Mouse (Mus musculus) G1E (cell line): Measurements from ENCODE around the gene Cbx4. TPM values are rescaled to one million over a fixed set of nuclear protein-coding genes. Genes with fewer than 3 reads are reported as not detected.

Experiments used
- ATAC-seq: 2 replicates; pipeline ENCODE4 v1.8.0; 2016; ENCODE audit warnings: mild to moderate bottlenecking; ENCODE audit not compliant: insufficient number of reproducible peaks, poor library complexity, low FRiP score, severe bottlenecking; ENCODE audit errors: extremely low read depth
- DNase-seq: peaks from one replicate; pipeline ENCODE4 v3.0.0; 2012; ENCODE audit warnings: low spot score
- H3K27me3 ChIP-seq: 2 replicates; pipeline ENCODE4 v1.6.1; 2012; ENCODE audit warnings: mild to moderate bottlenecking, low read length, inconsistent platforms; ENCODE audit not compliant: insufficient read depth
- H3K36me3 ChIP-seq: replicated peaks from 2 replicates; pipeline ENCODE3; 2012; ENCODE audit warnings: mild to moderate bottlenecking, inconsistent platforms
- H3K4me1 ChIP-seq: 2 replicates; pipeline ENCODE4 v1.6.1; 2012; ENCODE audit warnings: low read depth, low read length, inconsistent platforms, mixed read lengths; ENCODE audit not compliant: insufficient read depth
- H3K4me3 ChIP-seq: 2 replicates; pipeline ENCODE4 v1.5.1; 2012; ENCODE audit warnings: low read depth, mild to moderate bottlenecking, inconsistent platforms, low read length, moderate library complexity, mixed read lengths
- H3K9me3 ChIP-seq: replicated peaks from 2 replicates; pipeline ENCODE4 v1.6.1; 2012; ENCODE audit warnings: inconsistent platforms
- CTCF ChIP-seq: IDR thresholded peaks from 2 replicates; pipeline ENCODE4 v1.5.1; 2012; ENCODE audit warnings: low read depth, low read length, inconsistent platforms, mixed read lengths
- GATA1 ChIP-seq: IDR thresholded peaks from 2 replicates; pipeline ENCODE4 v1.6.1; 2012; ENCODE audit warnings: borderline replicate concordance, low read length, inconsistent platforms, mixed read lengths
- GATA2 ChIP-seq: IDR thresholded peaks from 2 replicates; pipeline ENCODE4 v1.6.1; 2012; ENCODE audit warnings: low read depth, low read length, inconsistent platforms, borderline replicate concordance
- POLR2AphosphoS5 ChIP-seq: IDR thresholded peaks from 2 replicates; pipeline ENCODE4 v1.6.1; 2012; ENCODE audit warnings: low read depth, low read length, inconsistent platforms; ENCODE audit not compliant: insufficient replicate concordance
- TAL1 ChIP-seq: conservative IDR thresholded peaks from 2 replicates; pipeline ENCODE4 v1.6.1; 2012; ENCODE audit warnings: low read depth, low read length, inconsistent platforms, mixed read lengths
- polyA plus RNA-seq: library from polyadenylated mRNA; stranded (reverse); fragments of >175 nt; gene quantifications from 2 replicates; pipeline ENCODE4 v1.2.3, GENCODE M21; 2012
- total RNA-seq, 2 experiments: library from RNA; stranded (forward) in 1 of 2; stranded (reverse) in 1 of 2; fragments of 200-1000 nt in 1 of 2; fragments of >200 nt in 1 of 2; fragmentation: Nextera tagmentation in 1 of 2; gene quantifications; 2 replicates each; pipeline ENCODE4 v1.2.3; 2014 to 2017

Cbx4 gene
- total and polyA plus RNA-seq, 3 experiments: 0.03 TPM; not detected in 2

DNA sequence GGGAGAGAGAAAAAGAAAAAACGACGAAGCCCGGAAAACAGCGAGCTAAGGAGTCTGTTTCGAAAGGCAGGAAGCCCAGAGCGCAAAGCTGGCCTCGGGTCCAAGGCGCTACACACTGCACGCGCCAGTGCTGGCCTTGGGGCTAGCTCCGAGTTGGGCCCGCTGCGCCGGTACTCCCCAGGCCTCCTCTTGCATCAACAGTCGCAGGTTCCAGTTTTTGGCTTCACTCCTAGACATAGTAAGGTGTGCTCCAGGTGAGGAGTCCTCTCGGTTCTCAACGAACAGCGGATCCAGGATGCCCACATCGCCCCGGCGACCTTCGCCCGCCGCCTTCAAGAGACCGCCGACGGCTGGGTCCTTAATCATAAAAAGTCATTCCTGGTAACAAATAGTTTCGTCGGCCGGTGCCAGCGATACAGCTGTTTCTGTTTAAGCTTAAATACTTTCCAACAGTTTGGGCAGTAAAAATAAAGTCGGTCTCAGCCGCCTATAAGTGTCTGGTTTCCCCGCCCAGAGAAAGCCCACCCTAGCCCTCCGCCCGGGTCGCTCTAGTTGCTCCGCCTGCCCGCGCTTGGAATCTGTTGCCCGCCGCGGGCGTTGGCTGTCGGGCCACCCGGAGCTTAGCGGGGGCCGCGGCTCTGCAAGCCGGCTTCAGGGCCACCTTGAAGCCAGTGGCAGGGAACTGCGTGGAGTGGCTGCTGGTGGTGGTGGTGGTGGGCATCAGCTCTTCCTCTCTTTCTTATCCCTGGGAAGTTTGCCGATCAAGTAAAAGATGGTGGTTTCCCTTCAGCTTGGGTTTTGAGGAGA lies 43.4 kb downstream of the Cbx4 start:
- peaks cover 93% of the 10 kb centered on the region for H3K9me3 ChIP-seq
- H3K36me3 ChIP-seq: no peaks in the 10 kb centered on the region
- no peak for TF ChIP-seq TAL1
- TF ChIP-seq GATA2: no peak
- no peak for TF ChIP-seq GATA1
- TF ChIP-seq CTCF: no peak
- no peak for TF ChIP-seq POLR2AphosphoS5
- ATAC-seq: no peak
- H3K4me3 ChIP-seq: no peak overlapping the region; the same call in 1 of the 2 replicates
- DNase-seq: no peak
- H3K4me1 ChIP-seq: no peaks in the 10 kb centered on the region
- peaks cover 2% of the 10 kb centered on the region; the same call in 1 of the 2 replicates for H3K27me3 ChIP-seq

DNA sequence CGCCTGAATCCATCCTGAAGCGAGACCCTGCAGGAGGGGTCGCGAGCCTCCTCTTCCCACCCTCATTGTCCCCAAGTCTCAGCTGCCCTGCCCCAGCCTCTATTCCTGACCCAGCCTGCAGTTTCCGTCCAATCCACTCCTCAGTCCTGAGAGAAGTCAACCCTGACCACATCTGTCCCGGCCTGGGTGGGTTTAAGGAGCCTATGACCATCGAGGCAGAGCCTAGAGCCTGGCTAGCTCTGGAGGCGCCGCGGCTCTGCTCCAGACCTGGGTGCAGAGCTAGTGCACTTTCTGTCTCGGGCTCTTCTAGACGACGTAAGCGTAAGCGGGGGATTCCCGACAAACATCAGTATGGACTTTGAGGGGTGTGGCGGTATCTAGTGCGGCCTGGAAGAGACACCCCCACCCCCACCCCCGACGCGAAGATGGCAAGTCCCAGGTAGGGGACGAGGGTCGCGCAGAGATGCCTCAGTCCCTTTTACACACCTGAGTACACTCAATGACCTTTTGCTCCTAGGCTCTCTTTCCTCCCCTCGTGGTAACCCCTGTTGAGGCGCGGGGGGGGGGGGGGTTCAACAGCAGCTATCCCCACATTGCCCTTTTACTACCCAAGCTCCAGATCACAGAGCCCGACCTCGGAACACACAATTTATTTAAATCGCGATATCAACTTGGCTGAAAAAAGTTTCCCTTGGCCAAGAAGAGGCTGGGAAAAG lies 44.1 kb downstream of the Cbx4 start:
- DNase-seq: no peak
- no peak for ATAC-seq
- Histone ChIP-seq H3K9me3 (peaks cover 93% of the 10 kb centered on the region), H3K27me3 (peaks cover 2% of the 10 kb centered on the region; the same call in 1 of the 2 replicates), H3K4me3 (peak overlapping the region; percentile 27; the same call in 1 of the 2 replicates), H3K36me3 (no peaks in the 10 kb centered on the region), H3K4me1 (no peaks in the 10 kb centered on the region)
- TF ChIP-seq CTCF (no peak), GATA1 (no peak), POLR2AphosphoS5 (no peak), GATA2 (no peak), TAL1 (no peak)

GRCm38 (mm10) chr11:119041325-119041716 lies 44.7 kb downstream of the Cbx4 start:
- peak overlapping the region; percentile 27; the same call in 1 of the 2 replicates for H3K4me3 ChIP-seq
- peaks cover 92% of the 10 kb centered on the region for H3K9me3 ChIP-seq
- ATAC-seq: no peak
- DNase-seq: no peak
- peaks cover 2% of the 10 kb centered on the region; the same call in 1 of the 2 replicates for H3K27me3 ChIP-seq
- no peaks in the 10 kb centered on the region for H3K36me3 ChIP-seq
- TF ChIP-seq GATA1 (no peak), GATA2 (no peak), POLR2AphosphoS5 (no peak), TAL1 (no peak), CTCF (no peak)
- H3K4me1 ChIP-seq: no peaks in the 10 kb centered on the region

GRCm38 (mm10) chr11:119040600-119041324 lies 45.3 kb downstream of the Cbx4 start, which contains the start of gene Cbx8:
Cbx8 (minus strand) TSS chr11:119040969.
- Histone ChIP-seq H3K36me3 (no peaks in the 10 kb centered on the region), H3K9me3 (peaks cover 93% of the 10 kb centered on the region), H3K4me3 (peak within 1 kb of the TSS; percentile 27; the same call in 1 of the 2 replicates), H3K4me1 (no peaks in the 10 kb centered on the region), H3K27me3 (peaks cover 2% of the 10 kb centered on the region; the same call in 1 of the 2 replicates)
- TF ChIP-seq GATA1 (no peak), GATA2 (no peak), TAL1 (no peak), CTCF (no peak), POLR2AphosphoS5 (no peak)
- DNase-seq (no peak), ATAC-seq (no peak)

- Histone ChIP-seq H3K9me3 (peaks cover 93% of the 10 kb centered on the region), H3K36me3 (no peaks in the 10 kb centered on the region), H3K4me1 (no peaks in the 10 kb centered on the region), H3K27me3 (peaks cover 2% of the 10 kb centered on the region; the same call in 1 of the 2 replicates), H3K4me3 (no peak overlapping the region)
- ATAC-seq (no peak), DNase-seq (no peak)
- TF ChIP-seq GATA2 (no peak), CTCF (no peak), TAL1 (no peak), GATA1 (no peak), POLR2AphosphoS5 (no peak)
Observed at GRCm38 (mm10) chr11:119039732-119040512, 46.1 kb downstream of the Cbx4 start.
